Mouse (Mus musculus) heart, embryonic 16.5 days (tissue): Measurements from ENCODE around the gene Ust. TPM values are rescaled to one million over a fixed set of nuclear protein-coding genes. Genes with fewer than 3 reads are reported as not detected.
"Not testable (repeated sequence)": the region's sequence is repeated elsewhere in the genome, so short reads cannot be mapped to it uniquely, and the experiment has no call there.

Source experiments
- ATAC-seq: fragments of 200-750 bp; cut with Nextera tagmentation; replicated peaks from 2 replicates; pipeline ENCODE4 v1.8.0; 2017; ENCODE audit warnings: moderate number of reproducible peaks; ENCODE audit not compliant: insufficient read depth, low FRiP score; ENCODE audit errors: extremely low read depth
- H3K27ac ChIP-seq: fragments of 300-500 bp; sonication (generic); 2 replicates; pipeline ENCODE4 v1.5.1; 2014; ENCODE audit warnings: mild to moderate bottlenecking, low read length, control low read depth, moderate library complexity
- H3K27me3 ChIP-seq: fragments of 300-500 bp; sonication (generic); 2 replicates; pipeline ENCODE4 v1.6.1; 2014; ENCODE audit warnings: low read length, mixed read lengths; ENCODE audit not compliant: control insufficient read depth, insufficient read depth
- H3K36me3 ChIP-seq: fragments of 300-500 bp; sonication (generic); 2 replicates; pipeline ENCODE4 v1.6.1; 2014; ENCODE audit not compliant: control insufficient read depth, insufficient read depth
- H3K4me1 ChIP-seq: fragments of 300-500 bp; sonication (generic); 2 replicates; pipeline ENCODE4 v1.6.1; 2014; ENCODE audit warnings: low read length, mixed read lengths; ENCODE audit not compliant: control insufficient read depth, insufficient read depth
- H3K4me2 ChIP-seq: fragments of 300-500 bp; sonication (generic); 2 replicates; pipeline ENCODE4 v1.6.1; 2014; ENCODE audit warnings: low read depth, mild to moderate bottlenecking, control low read depth, low read length
- H3K4me3 ChIP-seq: fragments of 300-500 bp; sonication (generic); 2 replicates; pipeline ENCODE4 v1.5.1; 2014; ENCODE audit warnings: mild to moderate bottlenecking, control low read depth, low read length
- H3K9ac ChIP-seq: fragments of 300-500 bp; sonication (generic); 2 replicates; pipeline ENCODE4 v1.6.1; 2014; ENCODE audit warnings: low read length, control low read depth
- H3K9me3 ChIP-seq: fragments of 300-500 bp; sonication (generic); replicated peaks from 2 replicates; pipeline ENCODE4 v1.6.1; 2016; ENCODE audit warnings: low read length; ENCODE audit not compliant: control insufficient read depth
- WGBS: fragments of 180-500 bp; shearing (Covaris S2); extraction: QIAGEN DNeasy Blood & Tissue Kit; methylation state at CpG from one replicate; pipeline ENCODE4 v1.1.7; 2014; 5-methylcytosine and 5-hydroxymethylcytosine counted together
- polyA plus RNA-seq: library from polyadenylated mRNA; unstranded; fragments of >200 nt; fragmentation: Nextera tagmentation; extraction: Ambion mirVana; gene quantifications from 2 replicates; pipeline ENCODE4 v1.2.1, GENCODE M21; 2015

The Ust gene
- polyA plus RNA-seq, result 2.1 and 2.2 TPM in 2 replicates

- no peaks in the 10 kb centered on the region for H3K36me3 ChIP-seq
- H3K27me3 ChIP-seq, result peaks cover 9% of the 10 kb centered on the region
- peak; percentile 93 for ATAC-seq
- peak within 1 kb of the TSS; percentile 90 for H3K4me2 ChIP-seq
- H3K9ac ChIP-seq, result peak within 1 kb of the TSS; percentile 84
- peaks cover 14% of the 10 kb centered on the region for H3K4me1 ChIP-seq
- H3K27ac ChIP-seq, result peak within 1 kb of the TSS; percentile 73
- H3K4me3 ChIP-seq, result peak within 1 kb of the TSS; percentile 84
- 1% methylated on average over 73 of the region's 78 CpGs for WGBS
- peaks cover 5% of the 10 kb centered on the region for H3K9me3 ChIP-seq
Measured at GRCm38 (mm10) chr10:8518141-8519013, at the start of gene Ust. Gene Ust (minus strand): TSS chr10:8518825.

- H3K9me3 ChIP-seq, result 0 out of 2 replicates have a peak, but pooled peaks cover 2% of the 10 kb centered on the region
- 71% methylated on average over 4 of the region's 4 CpGs for WGBS
- no peak overlapping the region for H3K4me2 ChIP-seq
Measured at GRCm38 (mm10) chr10:8561366-8561765, 42.7 kb upstream of the Ust start.

GRCm38 (mm10) chr10:8559566-8559965 is 40.9 kb upstream of the Ust start:
- not testable (repeated sequence) for ATAC-seq, H3K9me3 ChIP-seq, H3K27ac ChIP-seq, H3K4me1 ChIP-seq, H3K4me2 ChIP-seq, H3K9ac ChIP-seq, H3K36me3 ChIP-seq, H3K27me3 ChIP-seq, H3K4me3 ChIP-seq
- WGBS, result 68% methylated on average over 6 of the region's 6 CpGs

More at GRCm38 (mm10) chr10:8561366-8561765, 42.7 kb upstream of the Ust start:
- no peak for ATAC-seq
- Histone ChIP-seq H3K27ac (no peak overlapping the region), H3K4me1 (no peaks in the 10 kb centered on the region), H3K4me3 (no peak overlapping the region), H3K9ac (no peak overlapping the region), H3K36me3 (no peaks in the 10 kb centered on the region), H3K27me3 (no peaks in the 10 kb centered on the region)

GRCm38 (mm10) chr10:8552239-8552638 is 33.6 kb upstream of the Ust start:
- not testable (repeated sequence) for H3K36me3 ChIP-seq, H3K4me3 ChIP-seq, H3K9ac ChIP-seq, H3K9me3 ChIP-seq, H3K4me2 ChIP-seq, ATAC-seq, H3K27ac ChIP-seq, H3K4me1 ChIP-seq, H3K27me3 ChIP-seq

- not testable (repeated sequence) for H3K4me3 ChIP-seq, H3K9ac ChIP-seq, H3K27me3 ChIP-seq, ATAC-seq, H3K4me1 ChIP-seq, H3K9me3 ChIP-seq, H3K27ac ChIP-seq, H3K4me2 ChIP-seq, H3K36me3 ChIP-seq
- 88% methylated on average over 4 of the region's 4 CpGs for WGBS
Measured at GRCm38 (mm10) chr10:8551601-8552000, 33.0 kb upstream of the Ust start.

GRCm38 (mm10) chr10:8541514-8541913 is 22.9 kb upstream of the Ust start:
- H3K27ac ChIP-seq, result no peak overlapping the region
- no peaks in the 10 kb centered on the region for H3K9me3 ChIP-seq
- no peak overlapping the region for H3K4me2 ChIP-seq
- no peaks in the 10 kb centered on the region for H3K27me3 ChIP-seq
- no peak overlapping the region for H3K4me3 ChIP-seq
- H3K36me3 ChIP-seq, result no peaks in the 10 kb centered on the region
- H3K4me1 ChIP-seq, result no peaks in the 10 kb centered on the region
- 6% methylated on average over 1 of the region's 1 CpGs for WGBS
- H3K9ac ChIP-seq, result no peak overlapping the region
- no peak for ATAC-seq

- H3K9me3 ChIP-seq, result no peaks in the 10 kb centered on the region
- H3K36me3 ChIP-seq, result no peaks in the 10 kb centered on the region
- no peak overlapping the region for H3K27ac ChIP-seq
- WGBS, result 75% methylated on average over 3 of the region's 3 CpGs
- H3K4me3 ChIP-seq, result no peak overlapping the region
- peaks cover 3% of the 10 kb centered on the region; the same call in 1 of the 2 replicates for H3K4me1 ChIP-seq
- ATAC-seq, result no peak
- no peak overlapping the region for H3K4me2 ChIP-seq
- no peaks in the 10 kb centered on the region for H3K27me3 ChIP-seq
- no peak overlapping the region for H3K9ac ChIP-seq
Measured at GRCm38 (mm10) chr10:8535445-8535844, 16.8 kb upstream of the Ust start.

GRCm38 (mm10) chr10:8531651-8532050 is 13.0 kb upstream of the Ust start:
- H3K4me2 ChIP-seq, result no peak overlapping the region
- H3K4me3 ChIP-seq, result no peak overlapping the region
- WGBS, result 56% methylated on average over 3 of the region's 3 CpGs
- H3K4me1 ChIP-seq, result peaks cover 3% of the 10 kb centered on the region; the same call in 1 of the 2 replicates
- no peaks in the 10 kb centered on the region for H3K9me3 ChIP-seq
- no peak overlapping the region for H3K27ac ChIP-seq
- no peak overlapping the region for H3K9ac ChIP-seq
- ATAC-seq, result no peak
- H3K27me3 ChIP-seq, result no peaks in the 10 kb centered on the region; the same call in 1 of the 2 replicates
- no peaks in the 10 kb centered on the region for H3K36me3 ChIP-seq

- Histone ChIP-seq H3K4me3 (no peak overlapping the region), H3K9ac (no peak overlapping the region), H3K27me3 (no peaks in the 10 kb centered on the region; the same call in 1 of the 2 replicates), H3K36me3 (no peaks in the 10 kb centered on the region), H3K4me2 (no peak overlapping the region), H3K27ac (no peak overlapping the region), H3K9me3 (no peaks in the 10 kb centered on the region), H3K4me1 (peaks cover 3% of the 10 kb centered on the region; the same call in 1 of the 2 replicates)
- 69% methylated on average over 4 of the region's 4 CpGs for WGBS
- no peak for ATAC-seq
Measured at GRCm38 (mm10) chr10:8530505-8531051, 12.0 kb upstream of the Ust start.
